Mouse (Mus musculus) adrenal gland, postnatal 25 days (tissue): ENCODE measurements around the gene Srl. TPM values are rescaled to one million over a fixed set of nuclear protein-coding genes. Genes with fewer than 3 reads are reported as not detected.
"Not testable (repeated sequence)": the region's sequence is repeated elsewhere in the genome, so short reads cannot be mapped to it uniquely, and the experiment has no call there.

Experiments used
- DNase-seq: peaks from one replicate; pipeline ENCODE4 v3.0.0; 2021; ENCODE audit warnings: mixed read lengths
- total RNA-seq: library from RNA; stranded (reverse); gene quantifications from 2 replicates; pipeline ENCODE4 v1.2.3, GENCODE M21; 2021

Gene Srl
- total RNA-seq, 1 experiment from 2014 or later, result 11.9 TPM

DNA sequence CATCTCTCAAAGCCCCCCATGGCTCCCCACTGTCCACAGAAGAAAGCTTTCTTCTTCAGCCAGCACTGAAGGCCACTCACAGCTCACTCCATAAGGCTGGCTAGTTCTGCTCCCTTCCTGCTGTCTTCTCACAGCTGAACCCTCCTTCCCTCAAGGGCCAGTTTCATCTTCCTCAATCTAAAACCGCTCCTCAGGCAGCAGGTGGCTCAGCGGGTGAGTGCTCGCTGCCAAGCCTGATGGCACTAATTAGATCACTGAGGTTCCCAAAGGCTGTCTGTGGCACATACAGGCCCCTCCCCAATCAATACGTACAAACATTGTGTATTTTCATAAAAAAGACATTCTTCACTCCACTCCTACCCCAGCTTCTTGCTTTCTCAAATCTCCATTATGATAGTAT lies 22.5 kb downstream of the Srl start:
- no peak for DNase-seq

DNA sequence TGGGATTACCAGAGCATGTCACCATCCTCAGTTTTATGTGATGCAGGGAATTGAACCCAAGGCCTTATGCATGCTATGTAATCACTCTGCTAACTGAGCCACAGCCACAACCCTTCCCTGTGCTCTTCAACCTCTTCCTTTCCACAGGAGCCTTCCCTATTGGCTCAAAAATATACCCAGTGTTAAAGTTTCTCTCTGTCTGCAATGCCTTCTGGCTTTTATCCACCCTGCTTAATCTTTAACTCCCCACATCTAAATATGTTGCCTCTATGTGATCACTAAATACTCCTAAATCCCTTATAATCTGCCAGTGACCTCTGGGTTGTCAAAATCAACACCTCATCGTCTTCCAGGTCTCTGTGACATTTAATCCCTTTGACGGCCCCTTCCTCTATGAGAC lies 23.7 kb downstream of the Srl start:
- DNase-seq, result no peak

DNA sequence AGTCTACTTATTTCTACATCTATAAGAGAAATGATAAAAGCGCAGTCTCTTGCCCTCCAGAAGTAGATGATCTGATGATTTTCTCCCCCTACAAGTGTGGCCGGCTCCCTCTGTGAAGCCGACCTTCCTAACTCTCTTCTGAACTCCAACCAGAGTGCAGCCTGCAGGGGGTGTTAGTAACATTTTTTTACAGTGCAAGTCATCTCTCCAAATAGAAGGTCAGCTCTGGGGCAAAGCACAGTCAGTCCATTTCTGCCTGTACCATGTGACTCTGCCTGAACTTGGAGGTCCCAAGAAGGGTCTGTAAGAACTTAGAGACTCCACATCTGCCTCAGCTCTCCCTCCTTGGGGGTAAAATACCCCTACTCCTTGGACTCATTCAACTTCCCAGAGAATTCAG lies 27.2 kb downstream of the Srl start:
- DNase-seq, result no peak

DNA sequence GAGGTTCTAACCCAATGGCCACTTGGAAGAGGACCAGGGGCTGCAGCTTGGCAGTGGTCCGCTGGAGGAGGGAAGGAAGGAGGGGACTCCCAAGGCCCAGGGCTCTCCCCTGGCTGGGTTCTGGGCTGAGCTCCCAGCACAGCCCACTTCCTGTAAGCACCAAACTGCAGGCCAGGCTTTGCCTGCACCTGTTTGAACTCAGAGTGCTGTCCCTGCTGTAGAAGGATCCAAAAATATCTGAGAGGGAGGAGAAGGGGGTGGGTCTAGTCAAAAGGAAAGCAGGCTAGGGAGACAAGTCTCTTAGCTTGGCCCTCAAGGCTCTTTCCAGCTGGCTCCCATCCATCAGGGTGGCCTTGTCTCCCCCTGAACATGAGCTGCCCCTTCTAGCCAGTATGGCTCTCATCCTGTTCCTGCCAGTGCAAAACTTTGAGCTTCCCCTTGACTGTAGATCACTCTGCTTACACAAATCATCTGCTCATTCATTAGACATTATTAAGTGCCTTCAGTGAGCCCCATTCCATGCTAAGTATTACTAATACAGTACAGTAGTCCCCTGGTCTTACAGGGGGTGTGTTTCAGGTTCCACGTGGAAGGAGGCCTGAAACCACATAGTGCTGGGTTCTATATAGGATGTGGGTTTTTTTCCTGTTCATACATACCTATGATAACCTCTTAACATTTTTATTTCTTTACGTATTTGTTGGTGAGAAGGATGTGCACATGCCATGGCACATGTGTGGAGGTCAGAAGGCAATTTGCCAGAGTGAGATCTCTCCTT lies 28.8 kb downstream of the Srl start:
- DNase-seq, result peak; percentile 50

DNA sequence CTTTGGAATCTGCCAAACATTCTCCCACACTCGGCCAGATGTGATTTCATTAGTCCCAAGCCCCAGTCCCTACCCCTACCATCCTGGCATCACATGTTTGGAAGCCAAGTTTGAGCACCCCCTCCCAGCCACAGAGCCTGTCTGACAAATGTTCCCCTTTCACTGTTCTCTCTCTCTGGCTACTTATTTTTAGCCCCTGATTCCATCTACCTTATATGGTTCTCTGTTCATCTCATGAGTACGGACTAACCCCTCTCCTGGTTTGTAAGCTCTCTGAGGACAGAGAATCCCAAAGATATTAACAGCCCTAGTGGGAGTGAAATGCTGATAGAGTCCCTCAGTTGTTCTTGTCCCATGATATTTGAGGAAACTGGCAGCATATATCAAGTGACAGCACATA lies 30.2 kb downstream of the Srl start:
- no peak for DNase-seq

DNA sequence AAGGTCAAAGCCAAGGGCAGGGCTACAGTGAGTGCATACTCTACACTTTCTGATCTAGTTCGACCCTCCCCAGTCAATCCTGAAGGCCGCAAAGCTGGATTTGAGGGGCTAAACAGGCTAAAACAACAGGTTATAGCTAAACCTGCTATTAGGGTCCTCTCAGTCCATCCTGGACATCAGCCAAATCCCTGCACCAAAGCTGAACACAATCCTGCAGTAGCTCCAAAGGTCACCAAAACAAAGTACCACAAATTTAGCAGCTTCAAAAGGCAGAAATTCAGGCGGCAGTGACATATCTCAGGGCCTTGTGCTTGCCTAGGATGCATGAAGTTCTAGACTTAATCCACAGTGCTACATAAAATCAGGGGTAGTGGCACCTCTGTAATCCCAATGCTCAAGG lies 35.4 kb downstream of the Srl start:
- DNase-seq, result no peak

DNA sequence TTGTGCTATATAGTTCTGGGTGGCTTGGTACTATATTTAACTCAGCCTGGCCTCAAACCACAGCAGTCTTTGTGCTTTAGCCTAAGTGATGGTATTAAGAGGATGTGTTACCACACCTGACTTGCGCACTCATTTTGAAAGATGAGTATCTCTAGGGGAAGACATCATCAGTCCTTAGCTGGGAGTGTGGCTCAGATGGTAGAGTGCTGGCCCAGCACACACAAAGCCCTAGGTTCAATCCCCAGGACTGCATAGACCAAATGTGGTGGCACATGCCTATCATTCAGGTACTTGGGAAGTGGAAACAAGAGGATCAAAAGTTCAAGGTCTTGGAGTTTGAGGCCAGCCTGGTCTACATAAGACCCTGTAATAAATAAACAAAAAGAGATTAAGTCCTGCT lies 38.1 kb downstream of the Srl start:
- no peak for DNase-seq

DNA sequence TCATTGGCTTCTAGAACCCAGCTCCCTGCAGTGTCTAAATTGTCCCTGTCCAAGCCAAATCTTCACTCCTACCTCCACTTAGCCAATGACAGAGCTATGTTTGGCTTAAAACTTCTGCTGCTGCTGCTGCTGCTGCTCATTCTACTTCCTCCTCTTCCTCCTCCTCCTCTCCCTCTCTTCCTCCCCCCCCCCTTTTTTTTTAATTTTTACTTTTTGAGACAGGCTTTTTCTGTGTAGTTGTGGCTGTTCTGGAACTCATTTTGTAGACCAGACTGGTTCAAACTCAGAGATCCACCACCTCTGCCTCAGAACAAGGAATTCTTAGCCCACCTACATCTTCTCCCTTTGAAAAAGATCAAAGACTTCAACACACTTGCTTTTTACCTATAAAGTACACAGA lies 39.0 kb downstream of the Srl start:
- no peak for DNase-seq

DNA sequence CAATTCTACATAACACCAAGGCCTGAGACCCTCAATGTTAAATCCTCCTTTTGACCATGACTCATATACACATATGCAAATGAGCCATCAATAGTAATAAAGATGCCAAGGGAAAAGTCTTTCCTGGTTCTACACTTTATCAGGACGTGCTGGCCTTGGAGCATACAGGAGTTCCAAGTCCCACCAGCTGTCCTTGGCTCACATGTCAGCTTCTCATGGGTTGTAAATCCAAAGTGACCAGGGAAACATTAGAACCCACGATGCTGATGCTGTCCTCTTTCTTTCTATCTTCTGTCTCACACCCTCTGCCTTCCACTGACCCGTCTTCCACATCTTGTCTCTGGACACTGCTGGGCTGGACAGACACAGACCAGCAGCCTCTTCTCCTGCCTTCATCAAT lies 39.9 kb downstream of the Srl start:
- DNase-seq, result no peak

DNA sequence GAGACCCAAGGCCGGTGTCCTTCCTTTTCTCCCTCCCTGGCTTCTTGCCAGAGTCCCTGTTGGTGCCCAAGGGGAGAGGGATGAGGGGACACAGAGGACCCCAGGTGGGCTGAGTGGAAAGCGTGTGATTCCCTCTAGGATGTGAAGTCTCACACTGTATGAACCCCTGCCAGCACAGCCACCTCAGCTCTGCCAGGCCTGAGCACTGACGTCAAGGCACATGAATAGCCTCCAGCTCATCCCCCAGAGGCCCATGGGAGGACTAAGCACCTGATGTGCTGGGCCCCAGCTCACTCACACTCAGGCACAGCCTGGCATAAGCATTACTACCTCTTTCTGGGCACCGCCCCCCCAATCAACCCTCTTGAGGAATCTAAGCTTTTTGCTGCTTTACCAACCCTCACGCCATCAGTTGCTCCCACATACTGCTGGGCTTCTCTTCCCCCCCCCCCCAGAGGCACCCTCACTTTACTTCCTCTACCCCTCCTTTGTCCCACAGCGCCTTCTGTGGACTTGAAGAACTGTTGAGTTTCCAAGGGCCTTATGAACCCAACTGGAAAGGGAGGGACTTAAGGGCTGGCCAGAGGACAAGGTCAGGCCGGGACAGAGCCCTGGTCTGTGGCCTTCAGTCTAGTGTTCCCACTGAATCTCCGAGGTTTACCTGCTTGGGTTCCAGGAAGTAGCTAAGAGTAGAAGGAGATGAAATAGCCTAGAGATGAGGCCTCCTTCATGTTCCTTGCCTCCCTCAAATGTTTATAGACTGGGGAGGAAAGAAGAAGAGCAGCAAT lies 40.8 kb downstream of the Srl start:
- DNase-seq, result peak; percentile 53

DNA sequence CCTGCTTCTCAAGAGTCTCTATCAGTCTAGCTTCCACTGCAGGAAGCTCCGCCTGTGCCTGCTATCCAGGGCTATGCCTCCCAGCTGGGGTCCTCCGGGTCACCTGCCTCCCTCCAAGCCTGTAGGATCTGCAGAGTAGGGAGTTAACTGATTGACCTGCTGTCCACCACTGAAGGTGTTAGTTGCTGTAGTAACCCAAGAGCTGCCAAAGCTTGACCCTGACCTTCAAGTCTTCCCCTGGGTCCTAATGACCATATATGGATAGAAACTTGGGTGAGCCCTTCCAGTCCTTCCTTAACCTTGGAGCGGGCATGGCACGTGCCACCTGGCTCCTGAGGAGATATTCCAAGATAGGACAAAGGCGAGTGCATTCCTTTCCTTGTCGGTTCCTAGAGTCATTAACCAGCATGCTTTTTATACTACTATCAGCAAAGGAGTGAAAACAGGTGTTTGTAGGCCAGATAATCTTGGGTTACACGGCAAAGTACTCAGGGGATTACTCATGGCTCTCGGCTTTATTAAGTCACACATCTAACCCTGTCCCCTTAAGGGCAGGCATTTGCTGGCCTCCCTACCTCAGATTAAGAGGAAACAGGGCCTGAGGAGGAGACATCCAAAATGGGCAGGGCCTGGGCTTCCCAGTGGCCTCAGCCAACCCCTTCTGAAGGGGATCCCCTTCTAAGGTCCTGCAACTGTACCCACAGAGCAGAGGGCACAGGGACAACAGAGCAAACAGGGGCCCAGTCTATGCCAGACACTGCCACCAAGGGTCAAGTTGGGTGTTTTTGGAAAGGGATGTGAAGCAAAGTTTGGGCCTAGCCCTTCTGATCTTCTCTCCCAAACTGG lies 43.6 kb downstream of the Srl start:
- no peak for DNase-seq

DNA sequence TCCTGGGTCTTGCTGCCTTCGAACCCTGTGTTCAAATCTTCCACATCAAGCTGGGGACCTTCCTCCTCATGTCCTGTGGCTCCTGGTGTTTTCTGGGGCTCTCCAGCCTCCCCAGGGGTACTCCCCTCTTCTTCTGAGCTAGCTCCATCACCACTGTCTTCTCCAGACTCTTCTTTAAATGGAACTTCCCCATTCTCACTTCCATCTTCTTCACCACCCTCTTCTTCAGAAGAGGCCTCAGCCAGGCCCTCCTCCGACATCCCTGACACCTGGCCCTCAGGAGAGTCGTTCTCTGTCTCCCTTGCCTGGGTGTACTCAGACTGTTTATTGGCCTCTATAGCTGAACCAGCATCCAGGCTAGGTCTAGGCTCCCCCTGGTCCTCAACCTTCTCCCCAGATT lies 45.1 kb downstream of the Srl start:
- DNase-seq, result no peak

DNA sequence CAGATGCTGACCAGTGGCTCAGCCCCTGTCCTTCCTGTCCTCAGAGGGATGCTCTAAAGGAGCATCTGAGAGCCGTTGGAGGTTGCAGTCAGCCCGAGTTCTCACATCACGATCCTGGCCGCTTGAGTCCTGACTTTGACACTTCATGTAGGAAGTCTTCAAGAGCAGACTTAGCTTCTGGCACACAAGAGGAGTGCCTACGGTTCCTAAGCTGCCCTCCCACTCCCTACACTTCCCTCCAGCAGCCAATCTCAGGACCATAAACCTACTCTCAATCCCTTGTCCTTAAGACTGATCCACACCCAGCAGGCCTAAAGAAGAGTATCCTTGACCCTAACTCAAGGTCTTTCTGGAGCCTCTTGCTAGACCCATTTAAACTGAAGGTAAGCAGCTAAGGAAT lies 45.8 kb downstream of the Srl start:
- peak; percentile 27 for DNase-seq

DNA sequence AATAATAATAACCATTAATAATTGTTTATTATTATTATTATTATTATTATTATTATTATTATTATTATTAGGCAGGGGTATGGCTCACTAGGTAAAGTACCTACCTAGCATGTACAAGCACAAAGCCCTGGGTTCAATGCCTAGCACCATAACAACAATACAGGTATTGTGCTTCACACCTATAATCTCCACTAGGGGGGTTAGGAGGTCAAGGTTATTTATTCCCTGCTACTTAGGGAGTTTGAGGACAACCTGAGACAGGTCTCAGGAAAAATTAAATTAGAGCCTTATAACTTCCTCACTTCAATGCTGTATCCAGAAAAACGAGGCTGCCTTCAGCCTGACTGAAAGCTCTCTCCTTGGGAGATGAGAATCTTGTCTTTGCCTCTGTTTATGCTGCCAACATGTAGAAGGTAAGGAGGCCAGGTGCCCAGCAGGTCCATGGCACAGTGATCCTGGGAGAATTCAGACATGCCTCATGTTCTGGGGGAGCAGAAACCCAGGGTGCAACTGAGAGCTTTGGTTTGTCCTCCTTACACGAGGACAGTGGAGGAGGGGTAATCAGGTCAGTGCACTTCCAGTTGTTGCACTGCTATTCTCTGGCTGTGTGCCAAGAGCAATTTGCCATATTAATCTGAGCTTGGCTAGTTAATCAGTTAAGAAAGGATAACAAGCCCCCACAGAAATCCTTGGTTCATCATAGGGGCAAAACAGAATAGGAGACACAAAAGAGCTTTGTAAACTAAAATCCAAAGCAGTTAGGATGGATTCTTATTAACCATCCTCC lies 48.6 kb downstream of the Srl start:
- DNase-seq, result no peak

DNA sequence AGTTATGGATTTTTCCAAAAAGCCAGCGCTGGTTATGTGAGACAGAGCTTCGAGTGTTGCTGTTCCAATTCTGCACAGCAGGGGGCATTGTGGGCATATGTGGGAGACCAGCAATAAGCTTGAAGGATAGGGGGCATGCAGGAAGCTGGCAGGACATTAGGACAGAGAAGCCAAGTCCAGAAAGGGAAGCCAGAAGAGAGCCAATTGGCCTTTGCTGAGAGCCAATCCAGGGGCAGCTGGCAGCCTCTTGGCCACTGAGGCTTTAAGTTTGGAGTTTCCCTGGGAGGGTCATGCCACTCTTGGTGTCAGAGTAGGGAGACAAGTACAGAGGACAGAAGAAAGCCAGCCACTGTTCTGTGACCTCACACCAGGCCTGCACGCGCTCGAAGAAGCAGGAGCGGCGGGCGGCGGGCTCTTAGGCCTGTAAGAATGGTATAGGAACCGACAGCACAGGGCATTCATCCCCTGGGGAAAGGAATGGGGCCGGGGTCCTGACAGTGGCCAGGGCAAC lies 52.4 kb downstream of the Srl start:
- peak; percentile 92 for DNase-seq

DNA sequence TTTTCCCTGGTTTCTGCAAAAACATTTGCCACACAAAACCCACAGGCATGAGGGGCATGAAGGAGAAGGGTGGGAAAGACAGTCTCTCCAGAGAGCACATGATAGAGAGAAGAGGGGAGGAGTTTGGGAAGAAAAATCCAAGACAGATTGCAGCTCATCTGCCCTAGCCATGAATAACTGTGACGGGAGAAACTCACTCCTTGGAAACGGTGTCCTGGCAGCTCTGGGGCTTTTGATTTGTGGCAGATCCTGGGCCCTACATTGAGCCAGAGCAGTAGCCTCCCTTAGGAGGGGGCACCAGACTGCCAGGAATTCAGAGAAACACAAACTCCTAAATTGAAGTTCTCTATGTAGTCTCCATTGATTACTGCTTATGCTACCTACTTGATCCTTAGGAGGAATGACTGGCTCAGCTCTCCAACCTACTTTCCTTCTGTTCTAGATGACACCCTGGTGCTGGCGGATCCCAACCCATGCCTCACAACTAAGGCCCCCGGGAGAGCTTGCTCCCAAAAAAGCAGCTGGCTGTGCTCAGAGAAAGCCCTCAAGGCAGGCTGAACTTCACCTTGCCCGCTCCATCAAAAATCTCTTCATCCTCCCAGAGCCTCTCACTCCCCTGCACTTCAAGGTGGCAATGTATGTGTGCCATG lies 60.9 kb downstream of the Srl start:
- no peak for DNase-seq

DNA sequence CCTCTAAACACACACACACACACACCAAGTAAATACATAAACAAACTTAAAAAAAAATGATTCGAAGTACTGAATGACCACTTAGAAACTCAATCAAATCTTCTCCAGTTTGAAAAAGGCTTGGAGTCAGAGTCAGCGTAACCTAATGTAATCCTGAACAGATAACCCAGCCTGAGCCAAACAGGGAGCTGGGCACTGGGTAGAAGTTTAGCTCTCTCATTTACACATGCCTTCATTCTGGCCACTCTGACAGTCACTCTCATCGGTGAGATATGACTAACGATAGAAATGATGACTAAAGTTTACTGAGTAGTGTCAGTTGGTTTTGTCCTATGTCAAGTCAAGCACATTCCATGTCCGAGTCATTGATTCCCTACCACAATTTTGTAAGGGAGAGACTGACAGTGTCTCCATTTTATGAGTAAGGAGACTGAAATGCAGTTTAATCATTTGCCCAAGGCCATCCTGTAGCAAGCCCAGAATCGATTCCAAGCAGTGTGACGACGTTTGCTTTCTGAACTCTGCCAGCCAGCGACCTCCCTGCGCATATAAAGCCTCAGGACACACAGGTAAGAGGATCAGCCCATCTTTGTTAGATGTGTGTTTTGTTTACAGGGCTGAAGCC lies 63.9 kb downstream of the Srl start:
- DNase-seq, result no peak

DNA sequence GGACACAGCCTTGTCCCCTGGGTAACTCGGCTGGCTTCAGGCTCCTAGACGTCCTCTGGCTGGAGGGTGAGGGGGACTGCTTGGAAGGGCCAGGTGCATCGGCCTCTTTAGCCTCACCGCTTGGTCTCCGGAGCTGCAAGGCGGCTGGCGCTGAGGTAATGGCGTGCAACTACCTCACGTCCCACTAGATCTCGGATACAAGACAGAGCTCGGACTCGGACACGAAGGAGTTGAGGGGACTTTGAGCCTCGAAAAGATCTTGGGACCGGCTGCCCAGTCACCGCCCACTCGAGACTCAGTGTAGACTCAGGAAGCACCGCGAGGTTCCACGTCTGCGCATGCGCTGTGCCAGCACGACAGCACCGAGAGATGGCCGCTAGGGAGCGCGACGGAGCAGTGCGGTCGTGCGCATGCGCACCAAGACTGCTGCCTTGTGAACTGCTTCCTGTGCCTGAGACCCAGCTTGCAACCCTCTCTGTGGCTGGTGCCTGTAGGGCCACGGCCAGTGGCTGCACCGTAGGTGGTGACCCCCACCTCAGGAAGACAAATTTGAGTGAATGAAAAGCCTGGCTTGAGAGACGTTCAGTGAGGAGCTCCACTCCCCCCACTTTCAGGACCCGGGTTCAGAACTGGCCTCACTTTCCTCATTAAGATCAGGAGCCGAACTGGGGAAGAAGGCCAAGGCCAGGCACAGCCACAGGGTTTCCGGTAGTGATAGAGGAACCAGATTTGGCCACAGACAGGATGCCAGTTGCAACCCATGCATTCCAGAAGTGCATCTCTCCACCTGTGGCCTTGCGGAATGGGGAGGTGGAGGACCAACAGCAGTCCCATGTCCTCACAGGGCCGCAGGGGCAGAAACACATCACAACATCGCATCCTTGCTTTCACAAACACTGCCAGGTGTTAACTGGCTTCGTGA lies 66.5 kb downstream of the Srl start:
- peak; percentile 95 for DNase-seq

DNA sequence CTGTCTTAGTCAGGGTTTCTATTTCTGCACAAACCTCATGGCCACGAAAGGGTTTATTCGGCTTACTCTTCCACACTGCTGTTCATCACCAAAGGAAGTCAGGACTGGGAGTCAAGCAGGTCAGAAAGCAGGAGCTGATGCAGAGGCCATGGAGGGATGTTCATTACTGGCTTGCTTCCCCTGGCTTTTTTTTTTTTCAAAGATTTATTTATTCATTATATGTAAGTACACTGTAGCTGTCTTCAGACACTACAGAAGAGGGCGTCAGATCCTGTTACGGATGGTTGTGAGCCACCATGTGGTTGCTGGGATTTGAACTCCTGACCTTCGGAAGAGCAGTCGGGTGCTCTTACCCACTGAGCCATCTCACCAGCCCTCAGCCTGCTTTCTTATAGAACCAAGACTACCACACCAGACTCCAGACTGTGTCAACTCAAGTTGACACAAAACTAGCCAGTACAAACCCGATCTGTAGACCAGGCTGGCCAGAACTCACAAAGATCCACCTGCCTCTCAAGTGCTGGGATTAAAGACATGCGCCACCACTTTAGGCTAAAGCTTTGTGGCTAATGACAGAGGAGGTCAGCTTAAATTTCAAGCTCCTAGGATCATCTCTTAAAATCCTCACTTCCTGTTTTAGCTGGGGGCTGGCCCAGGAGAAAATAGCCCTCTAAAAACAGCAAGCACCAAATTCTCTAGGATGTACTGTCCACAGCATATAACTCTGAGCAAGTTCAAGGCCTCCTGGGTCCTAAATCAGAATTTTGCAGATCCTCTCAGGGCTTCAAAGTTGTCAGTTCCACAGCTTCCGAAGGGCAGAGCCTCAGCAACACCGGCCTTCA lies 67.4 kb downstream of the Srl start:
- not testable (repeated sequence) for DNase-seq
